Mouse (Mus musculus) stomach, embryonic 16.5 days (tissue): ENCODE measurements at regions not wholly inside any gene's neighbourhood (a gene's known extent, or its start where the extent isn't known, plus 50 kb on each side); places are given as distances from the start of the nearest gene placed in this dataset.

ENCODE experiments used
- ATAC-seq: fragments of 200-750 bp; cut with Nextera tagmentation; 2 replicates; pipeline ENCODE4 v1.8.0; 2017; ENCODE audit warnings: moderate number of reproducible peaks, moderate TSS enrichment; ENCODE audit not compliant: insufficient read depth, low FRiP score
- H3K27ac ChIP-seq: fragments of 300-500 bp; sonication (generic); 2 replicates; pipeline ENCODE4 v1.5.1; 2014; ENCODE audit warnings: low read length
- H3K27me3 ChIP-seq: fragments of 300-500 bp; sonication (generic); 2 replicates; pipeline ENCODE4 v1.6.1; 2014; ENCODE audit warnings: low read length, control low read depth, mixed read lengths; ENCODE audit not compliant: control insufficient read depth, insufficient read depth
- H3K36me3 ChIP-seq: fragments of 300-500 bp; sonication (generic); 2 replicates; pipeline ENCODE4 v1.6.1; 2014; ENCODE audit warnings: low read length; ENCODE audit not compliant: control insufficient read depth, insufficient read depth
- H3K4me1 ChIP-seq: fragments of 300-500 bp; sonication (generic); 2 replicates; pipeline ENCODE4 v1.6.1; 2014; ENCODE audit warnings: low read length, control low read depth, mixed read lengths; ENCODE audit not compliant: control insufficient read depth, insufficient read depth
- H3K4me2 ChIP-seq: fragments of 300-500 bp; sonication (generic); 2 replicates; pipeline ENCODE4 v1.6.1; 2014; ENCODE audit warnings: low read depth, low read length, mixed read lengths
- H3K4me3 ChIP-seq: fragments of 300-500 bp; sonication (generic); replicated peaks from 2 replicates; pipeline ENCODE4 v1.5.1; 2014; ENCODE audit warnings: mild to moderate bottlenecking, low read length
- H3K9ac ChIP-seq: fragments of 300-500 bp; sonication (generic); 2 replicates; pipeline ENCODE4 v1.6.1; 2014; ENCODE audit warnings: low read length
- H3K9me3 ChIP-seq: fragments of 300-500 bp; sonication (generic); replicated peaks from 2 replicates; pipeline ENCODE4 v1.6.1; 2016; ENCODE audit warnings: low read length, control low read depth; ENCODE audit not compliant: control insufficient read depth
- WGBS: fragments of 180-500 bp; shearing (Covaris S2); extraction: QIAGEN DNeasy Blood & Tissue Kit; methylation state at CpG from one replicate; pipeline ENCODE4 v1.1.7; 2014; 5-methylcytosine and 5-hydroxymethylcytosine counted together

GRCm38 (mm10) chr3:51078459-51078858, 145.8 kb upstream of the Noct start:
- H3K36me3 ChIP-seq: no peaks in the 10 kb centered on the region
- no peaks in the 10 kb centered on the region for H3K27me3 ChIP-seq
- 74% methylated on average over 4 of the region's 4 CpGs for WGBS
- H3K4me3 ChIP-seq: no peak overlapping the region
- H3K4me1 ChIP-seq: peaks cover 17% of the 10 kb centered on the region
- H3K9ac ChIP-seq: no peak overlapping the region
- no peak overlapping the region for H3K4me2 ChIP-seq
- H3K9me3 ChIP-seq: no peaks in the 10 kb centered on the region
- H3K27ac ChIP-seq: no peak overlapping the region
- ATAC-seq: no peak

GRCm38 (mm10) chr3:51080415-51080814, 143.8 kb upstream of the Noct start:
- no peak overlapping the region for H3K9ac ChIP-seq
- WGBS: 36% methylated on average over 3 of the region's 3 CpGs
- H3K4me2 ChIP-seq: no peak overlapping the region
- H3K4me3 ChIP-seq: no peak overlapping the region
- no peaks in the 10 kb centered on the region for H3K27me3 ChIP-seq
- no peaks in the 10 kb centered on the region for H3K36me3 ChIP-seq
- no peak overlapping the region for H3K27ac ChIP-seq
- no peak for ATAC-seq
- H3K4me1 ChIP-seq: peaks cover 4% of the 10 kb centered on the region; the same call in 1 of the 2 replicates
- no peaks in the 10 kb centered on the region for H3K9me3 ChIP-seq

- 45% methylated on average over 7 of the region's 7 CpGs for WGBS
- H3K4me3 ChIP-seq: no peak overlapping the region
- no peaks in the 10 kb centered on the region for H3K9me3 ChIP-seq
- H3K36me3 ChIP-seq: no peaks in the 10 kb centered on the region
- no peak overlapping the region for H3K9ac ChIP-seq
- no peak for ATAC-seq
- no peak overlapping the region for H3K4me2 ChIP-seq
- H3K27me3 ChIP-seq: no peaks in the 10 kb centered on the region
- H3K4me1 ChIP-seq: peaks cover under 1% of the 10 kb centered on the region; the same call in 1 of the 2 replicates
- H3K27ac ChIP-seq: no peak overlapping the region
Observed at GRCm38 (mm10) chr3:51080855-51081254, 143.4 kb upstream of the Noct start.

- Histone ChIP-seq H3K9ac (no peak overlapping the region), H3K36me3 (no peaks in the 10 kb centered on the region), H3K27ac (no peak overlapping the region), H3K4me2 (no peak overlapping the region), H3K4me1 (no peaks in the 10 kb centered on the region), H3K9me3 (no peaks in the 10 kb centered on the region), H3K4me3 (no peak overlapping the region), H3K27me3 (no peaks in the 10 kb centered on the region)
- ATAC-seq: no peak
- 63% methylated on average over 11 of the region's 11 CpGs for WGBS
Observed at GRCm38 (mm10) chr3:51082831-51083575, 141.2 kb upstream of the Noct start.

DNA sequence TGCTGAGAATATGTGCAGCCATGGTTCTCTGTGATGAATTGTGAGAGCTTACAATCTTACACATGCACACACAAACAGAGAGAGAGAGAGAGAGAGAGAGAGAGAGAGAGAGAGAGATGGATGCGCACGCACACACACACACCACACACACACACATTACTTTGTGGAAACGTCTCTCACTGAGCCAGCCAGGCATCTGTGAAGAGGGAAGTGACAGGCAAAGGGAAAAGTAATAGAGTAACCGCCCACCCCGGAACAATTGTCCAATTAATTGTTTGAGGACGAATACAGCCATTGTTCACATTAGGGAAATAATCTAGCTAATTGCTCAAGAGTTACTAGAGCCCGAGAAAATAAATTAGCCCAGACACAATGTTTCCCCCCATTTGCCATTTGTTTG, 140.7 kb upstream of the Noct start:
- no peak overlapping the region for H3K4me2 ChIP-seq
- H3K36me3 ChIP-seq: no peaks in the 10 kb centered on the region
- no peak overlapping the region for H3K4me3 ChIP-seq

DNA sequence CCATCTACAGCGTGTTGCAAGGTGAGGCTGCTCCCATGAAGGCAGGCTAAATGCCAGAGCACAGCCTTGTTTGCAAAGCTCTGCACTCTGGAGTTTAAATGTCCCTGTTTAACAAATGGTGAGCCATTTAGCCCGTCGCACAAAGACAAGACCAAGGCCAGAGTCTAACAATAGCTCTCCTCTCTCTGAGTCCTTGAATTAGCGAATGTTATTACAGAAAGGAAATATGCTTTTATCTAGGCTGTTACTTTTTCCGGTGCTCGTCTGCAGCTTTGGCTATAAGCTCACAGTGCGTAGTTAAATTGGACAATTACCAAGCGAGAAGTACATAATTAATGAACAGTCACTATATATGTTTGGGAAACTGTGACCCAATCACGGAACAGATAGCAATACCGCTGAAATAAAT, 137.8 kb upstream of the Noct start:
- no peaks in the 10 kb centered on the region for H3K27me3 ChIP-seq
- no peaks in the 10 kb centered on the region for H3K4me1 ChIP-seq
- no peak overlapping the region for H3K27ac ChIP-seq
- no peaks in the 10 kb centered on the region for H3K9me3 ChIP-seq
- H3K9ac ChIP-seq: no peak overlapping the region
- H3K4me2 ChIP-seq: no peak overlapping the region
- WGBS: 44% methylated on average over 10 of the region's 10 CpGs
- no peaks in the 10 kb centered on the region for H3K36me3 ChIP-seq
- no peak overlapping the region for H3K4me3 ChIP-seq
- ATAC-seq: peak; percentile 25; the same call in 1 of the 2 replicates

More for the DNA sequence above, 140.7 kb upstream of the Noct start:
- no peaks in the 10 kb centered on the region for H3K9me3 ChIP-seq
- H3K27me3 ChIP-seq: no peaks in the 10 kb centered on the region
- H3K4me1 ChIP-seq: no peaks in the 10 kb centered on the region
- ATAC-seq: no peak
- no peak overlapping the region for H3K27ac ChIP-seq
- no peak overlapping the region for H3K9ac ChIP-seq
- 69% methylated on average over 7 of the region's 7 CpGs for WGBS

DNA sequence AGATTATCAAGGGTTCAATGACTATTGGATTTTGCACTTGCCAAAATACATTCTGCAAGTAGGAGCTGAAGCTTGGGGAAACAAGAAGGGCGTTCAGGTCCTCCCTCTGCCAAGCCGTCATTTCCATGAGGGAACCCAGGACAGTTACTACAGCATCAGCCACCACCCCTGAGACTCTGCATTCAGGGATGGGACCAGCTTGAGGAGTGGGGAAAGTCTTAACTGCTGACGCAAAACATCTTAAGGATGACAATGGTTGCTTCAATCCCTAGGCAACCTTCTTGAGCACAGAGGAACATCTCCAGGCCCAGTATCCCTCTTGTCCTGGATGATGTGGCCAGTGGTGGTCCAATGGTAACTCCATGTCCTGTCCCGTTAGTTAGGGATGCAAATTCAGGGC, 137.2 kb upstream of the Noct start:
- Histone ChIP-seq H3K9ac (no peak overlapping the region), H3K9me3 (no peaks in the 10 kb centered on the region), H3K4me1 (no peaks in the 10 kb centered on the region), H3K27ac (no peak overlapping the region), H3K36me3 (no peaks in the 10 kb centered on the region), H3K4me2 (no peak overlapping the region), H3K27me3 (no peaks in the 10 kb centered on the region), H3K4me3 (no peak overlapping the region)
- ATAC-seq: no peak
- WGBS: 91% methylated on average over 4 of the region's 4 CpGs

DNA sequence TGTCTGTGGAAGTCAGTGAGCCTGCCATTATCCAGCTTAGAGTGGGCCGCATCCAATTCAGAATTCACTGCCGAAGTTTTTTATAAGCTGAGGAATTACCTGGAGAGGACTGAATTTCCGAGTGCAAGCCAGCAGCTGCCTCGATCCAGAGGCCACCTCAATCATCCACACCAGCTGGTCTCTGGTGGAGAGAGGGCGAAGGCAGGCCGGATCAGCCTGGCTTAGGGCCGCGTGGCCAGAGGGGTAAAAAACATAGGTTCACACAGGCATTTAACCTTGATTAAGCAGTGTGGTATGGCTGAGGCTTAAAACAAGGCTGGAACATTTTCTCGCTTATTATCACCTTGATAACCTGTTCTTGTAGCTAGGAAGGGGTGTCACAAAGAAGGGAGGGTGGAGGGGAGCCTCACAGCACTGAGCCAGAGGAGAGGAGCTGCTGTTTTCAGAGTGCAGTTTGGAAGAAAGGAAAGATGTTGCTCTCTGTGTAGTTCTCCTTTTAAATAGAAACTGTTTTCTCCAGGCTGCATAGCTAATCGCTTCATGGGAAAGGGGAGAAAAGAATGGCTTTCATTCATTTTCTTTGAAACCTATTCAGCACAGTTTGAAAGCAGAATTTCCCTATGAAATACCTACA, 135.1 kb upstream of the Noct start:
- WGBS: 61% methylated on average over 10 of the region's 10 CpGs
- ATAC-seq: no peak

DNA sequence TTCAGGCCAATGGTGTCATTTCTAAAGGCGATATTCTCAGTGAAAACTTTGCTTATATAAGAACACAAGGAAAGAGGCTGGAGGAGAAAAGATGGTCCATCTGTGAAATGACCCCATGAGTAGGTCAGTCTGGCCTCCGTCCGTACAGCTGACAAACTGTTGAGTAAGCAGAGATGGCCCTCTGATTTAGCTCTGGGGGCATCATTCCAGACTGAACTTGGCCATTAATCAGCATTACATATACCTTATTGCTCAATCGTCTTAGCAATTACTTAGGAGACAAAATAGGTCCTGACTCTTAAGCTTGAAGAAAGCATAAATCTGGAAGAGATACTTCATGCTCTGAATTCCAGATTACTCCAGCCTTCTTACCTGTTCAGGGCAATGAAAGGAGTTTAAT, 132.8 kb upstream of the Noct start:
- H3K36me3 ChIP-seq: no peaks in the 10 kb centered on the region
- H3K4me2 ChIP-seq: no peak overlapping the region
- no peak for ATAC-seq
- no peaks in the 10 kb centered on the region for H3K9me3 ChIP-seq
- H3K4me3 ChIP-seq: no peak overlapping the region
- H3K4me1 ChIP-seq: peaks cover 9% of the 10 kb centered on the region
- no peaks in the 10 kb centered on the region for H3K27me3 ChIP-seq
- H3K27ac ChIP-seq: no peak overlapping the region
- 56% methylated on average over 4 of the region's 4 CpGs for WGBS
- H3K9ac ChIP-seq: no peak overlapping the region

More for the DNA sequence above, 135.1 kb upstream of the Noct start:
- Histone ChIP-seq H3K4me3 (no peak overlapping the region), H3K9me3 (no peaks in the 10 kb centered on the region), H3K27me3 (no peaks in the 10 kb centered on the region), H3K36me3 (no peaks in the 10 kb centered on the region), H3K4me1 (peaks cover 4% of the 10 kb centered on the region; the same call in 1 of the 2 replicates), H3K9ac (no peak overlapping the region), H3K4me2 (no peak overlapping the region), H3K27ac (no peak overlapping the region)
